Mouse (Mus musculus) G1E (cell line): ENCODE results near the gene Pitpnm3. TPM values are rescaled to one million over a fixed set of nuclear protein-coding genes. Genes with fewer than 3 reads are reported as not detected.

Source experiments
- ATAC-seq: 2 replicates; pipeline ENCODE4 v1.8.0; 2016; ENCODE audit warnings: mild to moderate bottlenecking; ENCODE audit not compliant: insufficient number of reproducible peaks, poor library complexity, low FRiP score, severe bottlenecking; ENCODE audit errors: extremely low read depth
- DNase-seq: peaks from one replicate; pipeline ENCODE4 v3.0.0; 2012; ENCODE audit warnings: low spot score
- H3K27me3 ChIP-seq: 2 replicates; pipeline ENCODE4 v1.6.1; 2012; ENCODE audit warnings: mild to moderate bottlenecking, low read length, inconsistent platforms; ENCODE audit not compliant: insufficient read depth
- H3K36me3 ChIP-seq: replicated peaks from 2 replicates; pipeline ENCODE3; 2012; ENCODE audit warnings: mild to moderate bottlenecking, inconsistent platforms
- H3K4me1 ChIP-seq: 2 replicates; pipeline ENCODE4 v1.6.1; 2012; ENCODE audit warnings: low read depth, low read length, inconsistent platforms, mixed read lengths; ENCODE audit not compliant: insufficient read depth
- H3K4me3 ChIP-seq: 2 replicates; pipeline ENCODE4 v1.5.1; 2012; ENCODE audit warnings: low read depth, mild to moderate bottlenecking, inconsistent platforms, low read length, moderate library complexity, mixed read lengths
- H3K9me3 ChIP-seq: replicated peaks from 2 replicates; pipeline ENCODE4 v1.6.1; 2012; ENCODE audit warnings: inconsistent platforms
- CTCF ChIP-seq: IDR thresholded peaks from 2 replicates; pipeline ENCODE4 v1.5.1; 2012; ENCODE audit warnings: low read depth, low read length, inconsistent platforms, mixed read lengths
- GATA1 ChIP-seq: IDR thresholded peaks from 2 replicates; pipeline ENCODE4 v1.6.1; 2012; ENCODE audit warnings: borderline replicate concordance, low read length, inconsistent platforms, mixed read lengths
- GATA2 ChIP-seq: IDR thresholded peaks from 2 replicates; pipeline ENCODE4 v1.6.1; 2012; ENCODE audit warnings: low read depth, low read length, inconsistent platforms, borderline replicate concordance
- POLR2AphosphoS5 ChIP-seq: IDR thresholded peaks from 2 replicates; pipeline ENCODE4 v1.6.1; 2012; ENCODE audit warnings: low read depth, low read length, inconsistent platforms; ENCODE audit not compliant: insufficient replicate concordance
- TAL1 ChIP-seq: conservative IDR thresholded peaks from 2 replicates; pipeline ENCODE4 v1.6.1; 2012; ENCODE audit warnings: low read depth, low read length, inconsistent platforms, mixed read lengths
- polyA plus RNA-seq: library from polyadenylated mRNA; stranded (reverse); fragments of >175 nt; gene quantifications from 2 replicates; pipeline ENCODE4 v1.2.3, GENCODE M21; 2012
- total RNA-seq, 2 experiments: library from RNA; stranded (forward) in 1 of 2; stranded (reverse) in 1 of 2; fragments of 200-1000 nt in 1 of 2; fragments of >200 nt in 1 of 2; fragmentation: Nextera tagmentation in 1 of 2; gene quantifications; 2 replicates each; pipeline ENCODE4 v1.2.3; 2014 to 2017

The Pitpnm3 gene
- total and polyA plus RNA-seq, 3 experiments = 0.01 to 0.27 TPM; not detected in 1

- ATAC-seq (no peak), DNase-seq (no peak)
- TF ChIP-seq GATA1 (no peak), CTCF (no peak)
- Histone ChIP-seq H3K4me1 (no peaks in the 10 kb centered on the region), H3K27me3 (no peaks in the 10 kb centered on the region; the same call in 1 of the 2 replicates), H3K36me3 (no peaks in the 10 kb centered on the region), H3K4me3 (no peak overlapping the region), H3K9me3 (peaks cover 56% of the 10 kb centered on the region)
Measured at GRCm38 (mm10) chr11:72064414-72064813, 71.2 kb downstream of the Pitpnm3 start.

- Histone ChIP-seq H3K9me3 (peaks cover 71% of the 10 kb centered on the region), H3K4me3 (no peak overlapping the region), H3K27me3 (no peaks in the 10 kb centered on the region; the same call in 1 of the 2 replicates), H3K36me3 (no peaks in the 10 kb centered on the region), H3K4me1 (no peaks in the 10 kb centered on the region)
- ATAC-seq (no peak), DNase-seq (no peak)
- TF ChIP-seq POLR2AphosphoS5 (no peak), GATA2 (no peak), CTCF (no peak), TAL1 (no peak), GATA1 (no peak)
Measured at GRCm38 (mm10) chr11:72061093-72061620, 74.4 kb downstream of the Pitpnm3 start.

GRCm38 (mm10) chr11:72060416-72060815 is 75.2 kb downstream of the Pitpnm3 start:
- Histone ChIP-seq H3K4me1 (no peaks in the 10 kb centered on the region), H3K9me3 (peaks cover 72% of the 10 kb centered on the region), H3K36me3 (no peaks in the 10 kb centered on the region), H3K4me3 (no peak overlapping the region), H3K27me3 (no peaks in the 10 kb centered on the region; the same call in 1 of the 2 replicates)
- TF ChIP-seq GATA1 (no peak), TAL1 (no peak), POLR2AphosphoS5 (no peak), CTCF (no peak), GATA2 (no peak)
- DNase-seq (no peak), ATAC-seq (no peak)

- ATAC-seq (no peak), DNase-seq (no peak)
- no peaks in the 10 kb centered on the region for H3K36me3 ChIP-seq
- peaks cover 58% of the 10 kb centered on the region for H3K9me3 ChIP-seq
- H3K27me3 ChIP-seq = no peaks in the 10 kb centered on the region; the same call in 1 of the 2 replicates
- no peak overlapping the region for H3K4me3 ChIP-seq
- TF ChIP-seq GATA2 (no peak), CTCF (no peak), TAL1 (no peak), POLR2AphosphoS5 (no peak), GATA1 (no peak)
- no peaks in the 10 kb centered on the region for H3K4me1 ChIP-seq
Measured at GRCm38 (mm10) chr11:72057166-72057565, 78.4 kb downstream of the Pitpnm3 start.

- Histone ChIP-seq H3K4me1 (no peaks in the 10 kb centered on the region), H3K4me3 (no peak overlapping the region), H3K27me3 (no peaks in the 10 kb centered on the region), H3K9me3 (peaks cover 69% of the 10 kb centered on the region), H3K36me3 (no peaks in the 10 kb centered on the region)
- TF ChIP-seq GATA2 (no peak), POLR2AphosphoS5 (no peak), GATA1 (no peak), CTCF (no peak), TAL1 (no peak)
- ATAC-seq (no peak), DNase-seq (no peak)
Measured at GRCm38 (mm10) chr11:72055176-72055575, 80.4 kb downstream of the Pitpnm3 start.

GRCm38 (mm10) chr11:72052636-72053035 is 82.9 kb downstream of the Pitpnm3 start:
- ATAC-seq = no peak
- TF ChIP-seq GATA1 = no peak
- TF ChIP-seq POLR2AphosphoS5 = no peak
- TF ChIP-seq CTCF = no peak
- no peak for TF ChIP-seq GATA2
- TF ChIP-seq TAL1 = no peak
- no peaks in the 10 kb centered on the region for H3K4me1 ChIP-seq
- peaks cover 74% of the 10 kb centered on the region for H3K9me3 ChIP-seq
- no peak overlapping the region for H3K4me3 ChIP-seq
- H3K27me3 ChIP-seq = no peaks in the 10 kb centered on the region
- no peaks in the 10 kb centered on the region for H3K36me3 ChIP-seq
- DNase-seq = no peak
